Mouse (Mus musculus) hindbrain, embryonic 13.5 days (tissue): Measurements from ENCODE around the gene Madcam1. TPM values are rescaled to one million over a fixed set of nuclear protein-coding genes. Genes with fewer than 3 reads are reported as not detected.

Source experiments
- ATAC-seq: fragments of 200-750 bp; cut with Nextera tagmentation; 2 replicates; pipeline ENCODE4 v1.8.0; 2017; ENCODE audit warnings: moderate TSS enrichment; ENCODE audit not compliant: low FRiP score
- H3K27ac ChIP-seq: fragments of 300-500 bp; sonication (generic); 2 replicates; pipeline ENCODE4 v1.5.1; 2015; ENCODE audit warnings: inconsistent platforms, mild to moderate bottlenecking, moderate library complexity
- H3K27me3 ChIP-seq: fragments of 300-500 bp; sonication (generic); 2 replicates; pipeline ENCODE4 v1.6.1; 2015; ENCODE audit warnings: mild to moderate bottlenecking, inconsistent platforms
- H3K36me3 ChIP-seq: fragments of 300-500 bp; sonication (generic); 2 replicates; pipeline ENCODE4 v1.6.1; 2015; ENCODE audit warnings: mild to moderate bottlenecking, inconsistent platforms
- H3K4me1 ChIP-seq: fragments of 300-500 bp; sonication (generic); replicated peaks from 2 replicates; pipeline ENCODE4 v1.6.1; 2015; ENCODE audit warnings: inconsistent platforms
- H3K4me2 ChIP-seq: fragments of 300-500 bp; sonication (generic); 2 replicates; pipeline ENCODE4 v1.6.1; 2015; ENCODE audit warnings: inconsistent platforms, mild to moderate bottlenecking, moderate library complexity
- H3K4me3 ChIP-seq: fragments of 300-500 bp; sonication (generic); 2 replicates; pipeline ENCODE4 v1.5.1; 2015; ENCODE audit warnings: mild to moderate bottlenecking, inconsistent platforms
- H3K9ac ChIP-seq: fragments of 300-500 bp; sonication (generic); 2 replicates; pipeline ENCODE4 v1.6.1; 2015; ENCODE audit warnings: mild to moderate bottlenecking, inconsistent platforms
- H3K9me3 ChIP-seq: fragments of 300-500 bp; sonication (generic); 2 replicates; pipeline ENCODE4 v1.6.1; 2016; ENCODE audit warnings: inconsistent platforms
- WGBS: fragments of 180-500 bp; shearing (Covaris S2); methylation state at CpG from one replicate; pipeline ENCODE4 v1.1.7; 2015; 5-methylcytosine and 5-hydroxymethylcytosine counted together
- polyA plus RNA-seq: library from polyadenylated mRNA; unstranded; fragments of >200 nt; fragmentation: Nextera tagmentation; extraction: Ambion mirVana; gene quantifications from 2 replicates; pipeline ENCODE4 v1.2.1, GENCODE M21; 2015

Gene Madcam1
- polyA plus RNA-seq, 1 experiment from 2014 or later, result 0.88 TPM

DNA sequence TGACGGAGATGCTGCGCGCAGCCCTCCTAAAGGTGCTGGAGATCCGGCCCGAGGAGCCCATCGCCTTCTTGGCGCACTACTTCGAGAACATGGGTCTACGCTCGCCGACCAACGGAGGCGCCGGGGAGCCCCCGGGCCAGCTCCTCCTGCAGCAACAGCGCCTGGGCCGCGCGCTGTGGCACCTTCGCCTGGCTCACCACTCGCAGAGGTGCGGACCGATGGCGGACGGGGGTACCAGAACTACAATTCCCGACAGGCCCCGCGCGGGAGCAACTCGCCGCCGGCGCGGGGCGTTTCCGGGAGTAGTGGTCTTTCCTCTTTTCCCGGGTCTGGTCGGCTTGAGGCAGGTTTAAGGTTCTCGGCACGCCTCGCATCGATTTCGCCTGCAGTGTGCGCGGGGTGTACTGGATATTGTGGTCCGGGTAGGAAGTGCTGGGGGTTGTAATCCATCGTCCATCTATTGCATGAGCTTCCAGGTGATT, 5.3 kb downstream of the Madcam1 start:
- ATAC-seq, result peak; percentile 70
- Histone ChIP-seq H3K27ac (peak overlapping the region; percentile 98), H3K4me1 (peaks cover 31% of the 10 kb centered on the region), H3K9me3 (no peaks in the 10 kb centered on the region), H3K4me2 (peak overlapping the region; percentile 97), H3K4me3 (peak overlapping the region; percentile 88), H3K27me3 (no peaks in the 10 kb centered on the region), H3K36me3 (peaks cover 21% of the 10 kb centered on the region), H3K9ac (peak overlapping the region; percentile 94)
- 0% methylated on average over 47 of the region's 47 CpGs for WGBS

DNA sequence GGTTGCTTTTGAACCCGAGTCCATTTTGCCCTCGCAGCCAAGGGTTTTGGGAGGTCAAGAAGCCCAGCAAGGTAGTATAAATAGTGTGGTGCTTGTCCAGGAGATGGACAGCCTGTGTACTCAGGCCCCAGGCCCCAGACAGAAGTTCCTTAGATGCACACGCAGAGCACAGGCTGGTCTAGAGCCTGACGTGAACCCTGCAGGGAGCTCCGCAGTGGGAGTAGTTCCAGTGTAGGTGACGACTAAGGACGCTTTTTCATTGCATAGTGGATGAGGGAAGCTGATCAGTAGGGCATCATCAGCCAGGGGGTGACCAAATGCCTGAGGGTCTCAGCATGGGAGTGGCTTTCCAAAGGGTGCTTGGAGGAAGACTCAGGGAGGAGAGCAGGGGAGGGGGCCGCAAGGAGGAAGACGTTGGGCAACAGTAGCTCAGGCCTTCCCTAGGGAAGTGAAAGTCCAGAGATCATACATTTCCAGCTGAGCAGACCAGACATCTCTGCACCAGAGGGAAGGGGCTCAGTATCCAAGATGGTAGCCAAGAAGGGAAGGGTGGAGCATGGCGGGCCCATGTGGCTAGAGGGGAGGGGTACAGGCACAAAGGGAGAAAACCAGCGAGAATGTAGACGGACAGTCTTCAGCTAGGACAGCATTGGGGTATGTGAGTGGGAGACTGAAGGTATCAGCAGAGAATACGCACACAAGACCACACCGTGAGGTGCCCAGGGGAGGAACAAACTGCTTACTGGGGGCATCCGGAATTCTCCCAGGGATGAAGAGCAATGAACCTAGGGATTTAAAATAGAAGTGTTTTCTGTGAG, 5.9 kb downstream of the Madcam1 start:
- peaks cover 23% of the 10 kb centered on the region for H3K36me3 ChIP-seq
- H3K27ac ChIP-seq, result peak overlapping the region; percentile 98
- 35% methylated on average over 15 of the region's 15 CpGs for WGBS
- H3K4me1 ChIP-seq, result peaks cover 31% of the 10 kb centered on the region
- no peaks in the 10 kb centered on the region for H3K27me3 ChIP-seq
- no peaks in the 10 kb centered on the region for H3K9me3 ChIP-seq
- H3K4me2 ChIP-seq, result peak overlapping the region; percentile 97
- H3K4me3 ChIP-seq, result peak overlapping the region; percentile 88
- peak; percentile 35 for ATAC-seq
- H3K9ac ChIP-seq, result peak overlapping the region; percentile 94

DNA sequence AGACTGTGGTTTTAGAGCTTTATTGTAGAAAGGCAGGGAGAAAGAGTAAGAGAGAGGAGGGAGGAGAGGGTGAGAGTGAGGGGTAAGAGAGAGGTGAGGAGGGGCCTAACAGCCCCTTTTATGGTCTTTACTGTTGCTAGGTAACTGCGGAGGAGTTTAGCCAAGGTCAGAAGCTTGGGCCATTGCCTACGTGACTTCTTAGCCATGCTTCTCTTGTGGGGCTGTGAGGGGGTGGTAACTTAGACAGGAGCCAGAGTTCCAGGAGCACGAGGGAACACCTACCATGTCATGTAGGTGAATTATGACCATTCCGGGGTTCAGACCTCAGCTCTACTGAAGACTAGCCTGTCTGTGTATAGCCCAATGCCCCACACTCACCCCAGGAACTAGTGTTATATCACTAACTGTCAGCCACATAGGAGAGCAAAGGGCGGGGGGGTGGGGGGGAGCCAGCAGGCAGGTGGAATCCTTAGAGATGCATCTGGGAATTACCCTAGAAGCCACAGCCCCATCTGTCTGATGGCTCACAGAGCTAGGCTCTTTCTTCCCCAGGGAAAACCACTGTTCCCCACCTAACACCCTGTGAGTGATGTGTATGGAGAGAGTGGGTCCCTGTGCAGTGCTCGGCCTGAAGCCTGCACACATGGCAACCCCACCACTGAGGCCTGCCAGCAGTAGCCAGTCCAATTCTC, 7.2 kb downstream of the Madcam1 start:
- Histone ChIP-seq H3K4me2 (peak overlapping the region; percentile 97; the same call in 1 of the 2 replicates), H3K27ac (no peak overlapping the region), H3K9ac (0 out of 2 replicates have a peak overlapping the region, but pooled peaks have one; percentile 94), H3K9me3 (no peaks in the 10 kb centered on the region), H3K4me3 (0 out of 2 replicates have a peak overlapping the region, but pooled peaks have one; percentile 88), H3K4me1 (peaks cover 31% of the 10 kb centered on the region), H3K36me3 (peaks cover 35% of the 10 kb centered on the region), H3K27me3 (no peaks in the 10 kb centered on the region)
- ATAC-seq, result no peak
- 55% methylated on average over 6 of the region's 6 CpGs for WGBS

DNA sequence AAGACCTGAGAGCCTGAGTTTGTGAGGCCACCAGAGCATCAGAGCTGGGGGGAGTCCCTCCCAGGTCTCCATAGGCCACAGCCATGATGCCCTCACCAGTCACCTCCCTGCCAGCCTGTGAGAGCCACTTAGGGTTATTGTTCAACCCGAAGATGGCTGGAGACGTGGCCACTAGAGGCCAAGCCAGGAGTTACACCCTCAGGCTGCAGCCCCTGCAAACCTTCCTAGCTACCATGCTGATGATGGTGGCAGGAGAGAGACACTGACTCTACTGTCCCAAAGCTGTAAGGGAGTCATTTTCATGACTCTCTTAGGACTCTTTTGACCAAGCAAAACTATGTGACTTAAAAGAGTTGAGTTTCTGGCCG, 7.7 kb downstream of the Madcam1 start:
- Histone ChIP-seq H3K4me1 (peaks cover 31% of the 10 kb centered on the region), H3K36me3 (peaks cover 37% of the 10 kb centered on the region), H3K27ac (no peak overlapping the region), H3K9me3 (no peaks in the 10 kb centered on the region), H3K27me3 (no peaks in the 10 kb centered on the region), H3K4me2 (no peak overlapping the region), H3K9ac (no peak overlapping the region), H3K4me3 (no peak overlapping the region)
- ATAC-seq, result no peak
- WGBS, result 67% methylated on average over 3 of the region's 3 CpGs

DNA sequence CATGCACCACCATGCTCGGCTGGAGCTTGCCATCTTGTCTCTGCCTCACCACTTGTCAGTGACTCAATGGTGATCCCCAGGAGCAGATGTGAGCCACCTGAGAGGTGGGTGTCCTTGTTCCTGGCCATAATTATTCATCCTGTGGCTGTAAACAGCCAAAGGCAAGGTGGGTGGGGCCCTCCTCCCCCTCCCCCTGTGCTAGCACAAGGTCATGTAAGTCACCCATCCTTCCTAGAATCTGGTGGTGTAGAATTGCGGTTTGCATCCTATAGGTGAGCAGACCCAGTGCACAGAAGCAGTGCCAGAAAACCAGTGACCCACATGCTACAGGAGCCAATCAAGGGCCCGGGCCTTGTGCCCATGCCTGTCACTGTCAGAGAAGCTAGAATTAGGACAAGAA, 8.7 kb downstream of the Madcam1 start:
- 97% methylated on average over 3 of the region's 3 CpGs for WGBS
- Histone ChIP-seq H3K36me3 (peaks cover 37% of the 10 kb centered on the region), H3K4me2 (no peak overlapping the region), H3K9me3 (no peaks in the 10 kb centered on the region), H3K27ac (no peak overlapping the region), H3K27me3 (no peaks in the 10 kb centered on the region), H3K9ac (no peak overlapping the region), H3K4me1 (peaks cover 29% of the 10 kb centered on the region), H3K4me3 (no peak overlapping the region)
- ATAC-seq, result no peak

DNA sequence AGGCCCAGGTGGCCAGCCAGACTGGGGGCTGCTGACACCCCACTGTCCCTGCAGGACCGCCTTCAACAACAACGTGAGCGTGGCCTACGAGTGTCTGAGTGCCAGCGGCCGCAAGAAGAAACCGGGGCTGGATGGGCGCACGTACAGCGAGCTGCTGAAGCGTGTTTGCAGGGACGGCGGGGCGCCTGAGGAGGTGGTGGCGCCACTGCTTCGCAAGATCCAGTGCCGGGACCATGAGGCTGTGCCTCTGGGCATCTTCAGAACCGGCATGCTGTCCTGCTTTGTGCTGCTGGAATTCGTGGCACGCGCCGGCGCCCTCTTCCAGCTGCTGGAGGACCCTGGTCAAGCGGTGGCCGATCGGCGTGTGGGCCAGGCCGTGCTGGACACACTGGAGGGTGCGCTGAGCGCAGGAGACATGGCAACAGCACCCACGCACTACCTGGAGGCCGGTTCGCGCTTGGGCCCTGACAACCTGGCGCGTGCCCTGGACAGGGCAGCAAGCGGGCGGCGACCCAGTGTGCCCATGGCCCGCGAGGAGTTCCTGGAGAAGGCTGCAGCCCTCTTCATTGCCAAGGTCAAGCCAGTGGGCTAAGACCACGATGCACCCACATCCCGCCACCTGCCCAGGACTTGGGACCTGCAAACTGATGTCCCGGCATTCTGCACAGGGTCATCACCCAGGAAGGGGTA, 11.1 kb downstream of the Madcam1 start:
- H3K9ac ChIP-seq, result no peak overlapping the region
- no peak overlapping the region for H3K4me2 ChIP-seq
- no peak for ATAC-seq
- H3K27ac ChIP-seq, result no peak overlapping the region
- H3K9me3 ChIP-seq, result no peaks in the 10 kb centered on the region
- no peak overlapping the region for H3K4me3 ChIP-seq
- peaks cover 37% of the 10 kb centered on the region for H3K36me3 ChIP-seq
- 54% methylated on average over 44 of the region's 44 CpGs for WGBS
- peaks cover 17% of the 10 kb centered on the region for H3K4me1 ChIP-seq
- no peaks in the 10 kb centered on the region for H3K27me3 ChIP-seq

DNA sequence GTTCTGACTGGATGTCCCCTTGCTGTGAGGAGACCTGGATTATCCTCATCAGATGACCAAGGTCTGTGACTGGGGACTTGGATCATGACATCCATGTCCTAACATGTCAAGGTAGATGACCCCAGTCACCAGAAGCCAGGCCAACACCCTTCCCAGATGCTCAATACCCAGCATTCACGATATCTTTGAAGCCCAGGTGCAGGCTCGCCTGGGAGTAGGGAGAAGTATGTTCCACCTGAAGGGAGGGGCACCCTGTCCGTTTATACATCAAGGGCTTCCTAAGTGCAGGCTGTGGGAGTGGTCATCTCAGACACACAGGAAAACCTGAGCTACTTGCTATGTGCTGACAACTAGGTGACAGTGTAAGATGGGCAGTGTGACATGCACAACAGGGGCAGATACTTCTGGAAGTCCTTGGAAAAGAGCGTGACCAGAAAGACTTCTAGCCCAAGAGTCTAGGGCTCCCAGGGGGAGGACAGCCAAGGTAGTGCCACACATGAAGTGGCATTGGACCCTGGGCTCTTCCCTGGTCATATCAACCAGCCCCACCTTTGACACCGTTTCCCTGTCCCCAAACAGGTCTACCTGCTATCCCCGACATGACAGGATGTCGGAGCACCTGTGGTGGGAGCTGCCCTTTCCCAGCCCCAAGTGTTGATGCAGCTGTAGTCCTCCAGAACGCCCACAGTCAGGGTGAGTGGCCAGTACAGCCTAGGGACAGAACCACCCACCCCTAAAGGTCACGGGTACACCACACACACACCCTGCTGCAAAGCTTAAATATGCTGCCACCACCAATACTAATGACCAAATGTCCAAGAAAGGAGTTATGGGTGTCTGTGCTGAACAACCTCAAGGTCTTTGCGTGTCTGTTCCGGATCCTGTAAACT, 16.5 kb downstream of the Madcam1 start:
- H3K27ac ChIP-seq, result peak overlapping the region; percentile 92
- H3K27me3 ChIP-seq, result no peaks in the 10 kb centered on the region
- peak overlapping the region; percentile 90 for H3K9ac ChIP-seq
- H3K9me3 ChIP-seq, result no peaks in the 10 kb centered on the region
- 40% methylated on average over 11 of the region's 11 CpGs for WGBS
- peaks cover 26% of the 10 kb centered on the region for H3K4me1 ChIP-seq
- peak; percentile 26 for ATAC-seq
- peak overlapping the region; percentile 65 for H3K4me2 ChIP-seq
- H3K36me3 ChIP-seq, result peaks cover 27% of the 10 kb centered on the region
- peak overlapping the region; percentile 88 for H3K4me3 ChIP-seq

DNA sequence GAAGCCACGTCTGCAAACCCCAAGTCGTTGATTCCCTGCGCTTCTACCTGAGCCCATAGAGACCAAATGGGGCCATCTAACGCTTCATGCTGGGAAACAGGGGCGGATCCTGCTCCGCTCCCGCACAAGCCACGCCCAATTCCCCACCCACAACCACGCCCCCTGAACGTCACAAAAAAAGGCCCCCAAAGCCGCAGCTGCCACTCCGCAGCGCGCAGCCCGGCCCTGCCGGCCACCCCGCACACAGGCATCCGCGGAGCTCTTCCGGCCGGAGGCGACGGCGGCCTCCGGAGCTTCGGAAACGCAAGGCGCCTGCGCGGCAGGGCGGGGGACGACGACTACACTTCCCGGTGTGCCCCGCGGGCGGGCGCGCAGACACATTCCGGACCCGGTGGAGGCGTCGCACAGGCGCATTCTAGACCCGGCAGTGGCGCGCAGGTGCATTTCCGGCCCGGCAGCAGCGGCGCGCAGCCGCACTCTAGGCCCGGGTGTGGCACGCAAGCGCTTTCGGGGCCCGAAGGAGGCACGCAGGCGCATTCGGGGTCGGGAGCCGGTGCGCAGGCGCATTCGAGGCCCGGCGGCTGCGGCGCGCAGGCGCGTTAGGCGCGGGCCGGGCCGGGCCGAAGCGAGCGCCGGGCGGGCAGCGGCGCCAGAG, 17.4 kb downstream of the Madcam1 start, which contains the start of gene Cdc34:
Gene Cdc34 (plus strand): TSS at position 605 of the 655 bp plus-strand sequence.
- peak within 1 kb of the TSS; percentile 97 for H3K4me2 ChIP-seq
- ATAC-seq, result peak; percentile 93
- H3K4me3 ChIP-seq, result peak within 1 kb of the TSS; percentile 88
- peaks cover 26% of the 10 kb centered on the region for H3K4me1 ChIP-seq
- H3K9me3 ChIP-seq, result no peaks in the 10 kb centered on the region
- H3K9ac ChIP-seq, result peak within 1 kb of the TSS; percentile 90
- WGBS, result under 1% methylated on average over 74 of the region's 84 CpGs
- peaks cover 27% of the 10 kb centered on the region for H3K36me3 ChIP-seq
- H3K27ac ChIP-seq, result peak within 1 kb of the TSS; percentile 92
- no peaks in the 10 kb centered on the region for H3K27me3 ChIP-seq

DNA sequence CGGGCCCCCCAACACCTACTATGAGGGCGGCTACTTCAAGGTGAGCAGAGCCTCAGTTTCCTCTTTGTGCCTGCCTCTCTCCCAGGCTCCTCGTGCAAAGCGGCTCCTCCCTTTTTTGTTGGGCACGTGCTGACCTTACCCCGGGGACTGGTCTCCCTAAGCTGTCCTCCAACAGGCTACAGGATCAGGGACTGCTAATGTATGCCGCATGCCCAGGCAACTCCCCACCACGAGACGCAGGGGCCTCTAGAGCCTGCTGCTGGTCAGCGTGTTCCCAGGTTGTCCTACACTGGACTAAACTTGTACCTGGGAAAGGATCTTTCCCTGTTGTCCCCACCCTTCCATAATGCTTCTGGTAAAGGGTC, 18.2 kb downstream of the Madcam1 start:
- peak overlapping the region; percentile 88 for H3K4me3 ChIP-seq
- peak overlapping the region; percentile 73 for H3K27ac ChIP-seq
- 0% methylated on average over 10 of the region's 10 CpGs for WGBS
- no peaks in the 10 kb centered on the region for H3K9me3 ChIP-seq
- no peaks in the 10 kb centered on the region for H3K27me3 ChIP-seq
- ATAC-seq, result peak; percentile 5
- peak overlapping the region; percentile 97 for H3K4me2 ChIP-seq
- peaks cover 35% of the 10 kb centered on the region for H3K36me3 ChIP-seq
- H3K9ac ChIP-seq, result peak overlapping the region; percentile 90
- H3K4me1 ChIP-seq, result peaks cover 26% of the 10 kb centered on the region

DNA sequence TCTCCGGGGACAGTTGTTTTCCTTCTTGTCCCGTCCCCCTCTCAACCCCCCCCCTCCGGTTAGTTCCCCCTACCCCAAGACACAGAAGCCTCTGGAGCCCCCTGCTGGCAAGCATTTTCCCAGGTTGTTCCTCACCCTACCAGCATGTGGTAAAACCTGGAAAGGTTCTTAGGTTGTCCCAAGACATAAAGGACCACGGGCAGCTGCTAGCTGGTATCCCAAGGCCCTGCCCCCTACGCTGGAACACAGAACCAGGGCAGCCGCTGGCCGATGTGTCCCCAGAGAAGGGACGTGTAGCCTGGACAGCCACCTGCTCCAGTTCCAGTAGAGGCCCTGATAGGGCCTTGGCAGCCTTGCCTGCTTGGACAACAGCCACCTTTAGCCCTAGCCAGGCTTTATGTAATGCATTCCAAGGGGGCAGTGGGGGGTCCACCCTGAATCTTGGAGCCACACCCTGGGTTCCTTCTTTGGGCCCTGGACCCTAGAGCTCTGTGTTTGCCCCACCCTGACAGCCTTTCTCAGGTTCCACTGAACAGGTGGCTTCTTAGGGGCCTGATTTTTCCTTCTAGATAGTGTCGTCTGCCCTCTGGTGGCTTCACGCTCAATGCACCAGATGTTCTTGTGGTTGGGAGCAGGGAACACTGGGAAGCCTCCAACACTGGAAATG, 18.7 kb downstream of the Madcam1 start:
- H3K9me3 ChIP-seq, result no peaks in the 10 kb centered on the region
- H3K4me3 ChIP-seq, result peak overlapping the region; percentile 88
- H3K27ac ChIP-seq, result peak overlapping the region; percentile 73; the same call in 1 of the 2 replicates
- no peaks in the 10 kb centered on the region for H3K27me3 ChIP-seq
- H3K36me3 ChIP-seq, result peaks cover 40% of the 10 kb centered on the region
- 7% methylated on average over 10 of the region's 10 CpGs for WGBS
- peaks cover 26% of the 10 kb centered on the region for H3K4me1 ChIP-seq
- H3K9ac ChIP-seq, result peak overlapping the region; percentile 90
- no peak for ATAC-seq
- peak overlapping the region; percentile 97 for H3K4me2 ChIP-seq
